Mouse (Mus musculus) hindbrain, embryonic 14.5 days (tissue): ENCODE data around the gene Prrx2. TPM values are rescaled to one million over a fixed set of nuclear protein-coding genes. Genes with fewer than 3 reads are reported as not detected.

Experiments
- ATAC-seq: fragments of 200-750 bp; cut with Nextera tagmentation; 2 replicates; pipeline ENCODE4 v1.8.0; 2017; ENCODE audit warnings: moderate number of reproducible peaks, mild to moderate bottlenecking, moderate TSS enrichment, moderate library complexity; ENCODE audit not compliant: low FRiP score
- DNase-seq: peaks from one replicate; pipeline ENCODE4 v3.0.0-alpha.2; 2015; ENCODE audit warnings: low spot score
- H3K27ac ChIP-seq: fragments of 300-500 bp; sonication (generic); 2 replicates; pipeline ENCODE4 v1.5.1; 2014; ENCODE audit warnings: mild to moderate bottlenecking, moderate library complexity
- H3K27me3 ChIP-seq: fragments of 300-500 bp; sonication (generic); 2 replicates; pipeline ENCODE4 v1.6.1; 2014; ENCODE audit warnings: mild to moderate bottlenecking, low read length, mixed read lengths; ENCODE audit not compliant: control insufficient read depth, insufficient read depth
- H3K36me3 ChIP-seq: fragments of 300-500 bp; sonication (generic); replicated peaks from 2 replicates; pipeline ENCODE4 v1.6.1; 2014; ENCODE audit not compliant: control insufficient read depth, insufficient read depth
- H3K4me1 ChIP-seq: fragments of 300-500 bp; sonication (generic); replicated peaks from 2 replicates; pipeline ENCODE4 v1.6.1; 2014; ENCODE audit warnings: antibody characterized with exemption, low read length, mixed read lengths; ENCODE audit not compliant: control insufficient read depth, insufficient read depth
- H3K4me2 ChIP-seq: fragments of 300-500 bp; sonication (generic); replicated peaks from 2 replicates; pipeline ENCODE4 v1.6.1; 2014; ENCODE audit warnings: mild to moderate bottlenecking, moderate library complexity
- H3K4me3 ChIP-seq: fragments of 300-500 bp; sonication (generic); replicated peaks from 2 replicates; pipeline ENCODE4 v1.5.1; 2014; ENCODE audit warnings: mild to moderate bottlenecking, low read length
- H3K9ac ChIP-seq: fragments of 300-500 bp; sonication (generic); 2 replicates; pipeline ENCODE4 v1.6.1; 2014
- H3K9me3 ChIP-seq: fragments of 300-500 bp; sonication (generic); 2 replicates; pipeline ENCODE4 v1.6.1; 2016; ENCODE audit warnings: low read length; ENCODE audit not compliant: control insufficient read depth
- WGBS: fragments of 180-500 bp; shearing (Covaris S2); extraction: QIAGEN DNeasy Blood & Tissue Kit; methylation state at CpG from one replicate; pipeline ENCODE4 v1.1.7; 2014; 5-methylcytosine and 5-hydroxymethylcytosine counted together
- polyA plus RNA-seq: library from polyadenylated mRNA; unstranded; fragments of >200 nt; fragmentation: Nextera tagmentation; extraction: Ambion mirVana; gene quantifications from 2 replicates; pipeline ENCODE4 v1.2.1, GENCODE M21; 2014

The Prrx2 gene
- polyA plus RNA-seq, 1 experiment from 2014 or later = 3.7 TPM

DNA sequence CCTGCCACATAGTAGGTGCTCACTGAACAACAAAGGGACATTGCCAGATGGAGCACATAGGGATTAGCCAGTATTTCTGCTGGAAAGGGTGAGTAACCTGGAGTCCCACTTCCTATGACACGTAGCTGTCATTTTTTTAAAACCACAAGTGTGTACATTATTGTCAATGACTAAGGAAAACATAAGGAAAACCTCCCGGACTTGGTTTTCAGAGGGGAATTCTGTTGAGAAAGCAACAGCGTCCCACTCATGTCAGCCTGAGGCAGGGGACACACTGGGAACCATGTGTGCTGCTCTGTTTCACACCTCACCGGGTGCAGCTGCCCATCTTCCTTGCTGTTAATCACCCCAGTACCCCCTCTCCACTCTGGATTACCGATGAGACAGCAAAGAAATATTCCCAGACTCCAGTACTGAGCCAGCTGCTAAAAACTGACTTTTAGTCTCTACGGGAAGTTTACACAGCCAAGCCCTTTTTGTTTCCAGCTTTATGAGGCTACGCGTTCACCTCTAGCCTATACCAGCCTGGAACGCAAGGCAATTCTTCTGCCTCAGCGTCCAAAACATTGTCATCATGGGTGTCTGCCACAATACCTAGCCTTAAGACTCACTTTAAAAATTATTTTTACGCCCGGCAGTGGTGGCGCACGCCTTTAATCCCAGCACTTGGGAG, 64.8 kb downstream of the Prrx2 start:
- DNase-seq = no peak
- Histone ChIP-seq H3K9me3 (no peaks in the 10 kb centered on the region), H3K27ac (no peak overlapping the region), H3K4me1 (peaks cover 11% of the 10 kb centered on the region; the same call in 1 of the 2 replicates), H3K4me2 (no peak overlapping the region), H3K36me3 (no peaks in the 10 kb centered on the region), H3K4me3 (no peak overlapping the region), H3K9ac (no peak overlapping the region), H3K27me3 (peaks cover 5% of the 10 kb centered on the region)
- WGBS = 89% methylated on average over 14 of the region's 14 CpGs
- no peak for ATAC-seq

DNA sequence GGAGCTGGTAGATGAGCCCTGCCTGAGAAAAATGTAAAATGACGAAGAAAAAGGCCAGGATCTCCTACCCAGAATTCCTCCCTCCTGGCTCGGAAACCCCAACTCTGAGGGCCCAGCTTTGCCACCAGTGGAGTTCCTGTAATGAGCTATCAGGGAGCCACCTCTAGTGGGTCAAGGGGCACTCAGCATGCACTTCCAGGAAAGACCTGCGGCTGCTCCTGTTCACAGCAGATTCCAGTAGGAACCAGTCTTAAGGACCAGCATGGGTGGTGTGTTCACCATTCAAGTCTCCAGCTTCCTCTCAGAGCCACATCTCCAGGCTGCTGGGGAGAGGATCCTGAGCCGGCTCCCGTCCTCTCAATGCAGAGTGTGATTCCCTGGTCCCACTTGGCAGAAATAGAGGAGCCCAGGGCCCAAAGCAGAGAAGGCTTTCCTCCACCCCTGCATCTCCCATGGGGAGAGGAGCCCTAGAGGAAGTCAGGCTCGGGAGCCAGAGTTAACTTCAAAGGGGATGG, 66.9 kb downstream of the Prrx2 start:
- no peak for DNase-seq
- ATAC-seq = no peak
- no peak overlapping the region for H3K4me3 ChIP-seq
- no peaks in the 10 kb centered on the region for H3K9me3 ChIP-seq
- H3K27ac ChIP-seq = no peak overlapping the region
- H3K4me2 ChIP-seq = peak overlapping the region; percentile 51
- 62% methylated on average over 6 of the region's 6 CpGs for WGBS
- H3K9ac ChIP-seq = no peak overlapping the region
- H3K4me1 ChIP-seq = peaks cover 11% of the 10 kb centered on the region; the same call in 1 of the 2 replicates
- H3K36me3 ChIP-seq = no peaks in the 10 kb centered on the region
- H3K27me3 ChIP-seq = peaks cover 5% of the 10 kb centered on the region

DNA sequence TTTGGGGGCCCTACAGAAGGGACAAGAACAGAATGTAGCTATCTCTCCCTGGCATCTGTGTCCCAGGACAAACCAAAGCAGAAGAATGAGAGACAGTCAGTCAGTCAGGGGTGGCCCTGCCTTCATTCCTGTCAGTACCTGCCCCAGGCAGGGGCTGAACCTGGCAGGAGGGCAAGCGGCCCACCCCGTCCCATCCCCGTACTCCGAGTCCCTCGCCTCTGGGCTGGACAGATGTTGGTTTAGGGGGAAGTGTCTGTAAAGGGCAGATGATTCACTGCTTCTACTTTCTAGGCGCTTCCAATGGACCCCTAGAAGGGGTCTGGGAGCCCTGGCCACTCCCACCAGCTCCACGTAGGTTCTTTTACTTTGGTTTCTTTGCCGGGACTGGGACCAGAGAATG, 67.5 kb downstream of the Prrx2 start:
- H3K27me3 ChIP-seq = peaks cover 5% of the 10 kb centered on the region
- peak overlapping the region; percentile 51 for H3K4me2 ChIP-seq
- ATAC-seq = no peak
- peaks cover 11% of the 10 kb centered on the region; the same call in 1 of the 2 replicates for H3K4me1 ChIP-seq
- no peak for DNase-seq
- 21% methylated on average over 8 of the region's 8 CpGs for WGBS
- no peak overlapping the region for H3K27ac ChIP-seq
- 0 out of 2 replicates have a peak overlapping the region, but pooled peaks have one; percentile 44 for H3K9ac ChIP-seq
- H3K9me3 ChIP-seq = no peaks in the 10 kb centered on the region
- H3K36me3 ChIP-seq = no peaks in the 10 kb centered on the region
- peak overlapping the region; percentile 26 for H3K4me3 ChIP-seq

DNA sequence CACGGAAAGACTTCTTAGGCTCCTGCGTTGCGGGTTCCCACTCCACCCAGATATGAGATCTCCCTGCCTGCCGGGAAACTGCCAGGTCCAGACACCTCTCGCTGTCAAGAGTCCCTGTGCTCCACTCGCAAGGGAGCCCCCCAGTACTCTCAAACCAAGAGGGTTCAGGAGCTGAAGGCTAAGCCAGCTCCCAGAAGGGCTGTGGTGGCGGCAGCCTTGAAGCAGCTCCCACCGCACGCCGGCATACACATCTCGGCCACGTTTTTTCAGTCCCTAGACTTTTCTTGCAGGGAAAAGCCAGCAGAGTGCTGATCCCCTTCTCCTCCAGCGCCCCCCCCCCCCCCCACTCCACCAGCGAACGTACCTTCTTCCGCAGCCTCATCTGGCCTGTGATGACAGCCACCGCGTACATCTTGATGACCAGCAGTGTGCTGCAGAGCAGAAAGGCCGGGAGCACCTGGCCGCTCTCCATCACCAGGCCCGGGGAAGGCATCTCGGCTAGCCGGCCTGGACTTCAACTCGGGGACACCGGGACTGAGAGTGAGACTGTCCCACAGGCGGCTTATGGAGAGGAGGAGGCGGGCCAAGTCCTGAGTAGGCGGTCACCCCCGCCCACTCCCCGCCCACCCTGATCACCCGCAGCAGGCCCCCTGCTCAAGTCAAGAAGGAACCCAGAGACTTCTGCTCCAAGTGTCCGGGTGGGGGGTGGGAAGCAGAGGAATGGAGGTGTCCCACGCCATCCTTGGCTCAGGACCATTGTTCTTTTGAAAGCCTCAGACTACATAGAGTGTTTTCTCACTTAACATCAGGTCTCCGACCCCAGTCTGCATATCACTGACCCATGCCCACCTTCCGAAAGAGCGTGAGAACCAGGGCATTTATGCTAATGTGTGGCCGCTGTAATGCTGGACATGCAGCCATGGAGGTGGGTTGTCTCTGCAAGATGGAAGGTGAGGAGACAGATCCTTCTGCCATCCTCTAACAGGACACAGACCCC, 68.3 kb downstream of the Prrx2 start:
- WGBS = 9% methylated on average over 36 of the region's 37 CpGs
- Histone ChIP-seq H3K4me3 (peak overlapping the region; percentile 26), H3K9me3 (no peaks in the 10 kb centered on the region), H3K4me1 (peaks cover 11% of the 10 kb centered on the region; the same call in 1 of the 2 replicates), H3K4me2 (peak overlapping the region; percentile 51), H3K9ac (peak overlapping the region; percentile 44), H3K27ac (no peak overlapping the region), H3K27me3 (peaks cover 5% of the 10 kb centered on the region), H3K36me3 (no peaks in the 10 kb centered on the region)
- DNase-seq = no peak
- ATAC-seq = no peak

DNA sequence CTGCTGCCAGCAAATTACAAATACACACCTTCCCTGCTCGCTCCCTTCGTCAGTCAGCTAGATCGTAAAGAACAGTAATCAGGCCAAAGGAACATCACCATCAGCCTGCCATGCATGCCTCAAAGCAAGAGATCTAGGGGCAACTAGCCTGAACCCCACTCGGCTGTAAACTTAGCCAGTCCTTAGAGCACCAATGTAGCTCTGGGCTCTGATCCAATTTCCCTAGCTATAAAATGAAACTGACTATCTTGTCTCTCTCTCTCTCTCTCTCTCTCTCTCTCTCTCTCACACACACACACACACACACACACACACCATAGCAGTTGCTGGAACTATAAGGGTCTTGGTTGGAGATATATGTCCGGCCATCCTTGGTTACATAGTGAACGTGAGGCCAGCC, 69.5 kb downstream of the Prrx2 start:
- Histone ChIP-seq H3K36me3 (no peaks in the 10 kb centered on the region), H3K4me3 (no peak overlapping the region), H3K27me3 (peaks cover 5% of the 10 kb centered on the region), H3K27ac (no peak overlapping the region), H3K9me3 (no peaks in the 10 kb centered on the region), H3K4me2 (no peak overlapping the region), H3K9ac (no peak overlapping the region), H3K4me1 (peaks cover 11% of the 10 kb centered on the region; the same call in 1 of the 2 replicates)
- ATAC-seq = no peak
- 88% methylated on average over 6 of the region's 6 CpGs for WGBS
- no peak for DNase-seq

DNA sequence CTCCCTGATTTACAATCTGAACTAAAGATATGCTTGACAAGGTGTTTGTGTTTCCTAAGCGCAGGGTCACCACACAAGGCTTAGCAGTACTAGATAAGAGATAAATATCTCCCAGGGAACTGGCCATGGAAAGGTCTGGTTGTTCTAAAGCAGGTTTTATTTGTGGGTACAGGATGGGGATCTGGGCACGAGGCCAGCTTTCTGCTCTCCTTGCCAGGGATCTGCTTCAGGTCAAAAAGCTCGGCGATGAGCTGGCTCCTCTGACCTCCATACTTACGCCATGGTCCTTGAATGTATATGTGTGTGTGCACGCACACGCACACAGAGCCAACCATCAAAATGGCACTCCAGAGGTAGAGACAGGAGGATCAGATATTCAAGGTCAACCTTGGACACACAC, 70.2 kb downstream of the Prrx2 start:
- Histone ChIP-seq H3K9me3 (no peaks in the 10 kb centered on the region), H3K4me3 (no peak overlapping the region), H3K27me3 (peaks cover 5% of the 10 kb centered on the region), H3K4me2 (no peak overlapping the region), H3K27ac (no peak overlapping the region), H3K9ac (no peak overlapping the region), H3K36me3 (no peaks in the 10 kb centered on the region), H3K4me1 (peaks cover 11% of the 10 kb centered on the region; the same call in 1 of the 2 replicates)
- WGBS = 85% methylated on average over 7 of the region's 7 CpGs
- DNase-seq (no peak), ATAC-seq (no peak)

DNA sequence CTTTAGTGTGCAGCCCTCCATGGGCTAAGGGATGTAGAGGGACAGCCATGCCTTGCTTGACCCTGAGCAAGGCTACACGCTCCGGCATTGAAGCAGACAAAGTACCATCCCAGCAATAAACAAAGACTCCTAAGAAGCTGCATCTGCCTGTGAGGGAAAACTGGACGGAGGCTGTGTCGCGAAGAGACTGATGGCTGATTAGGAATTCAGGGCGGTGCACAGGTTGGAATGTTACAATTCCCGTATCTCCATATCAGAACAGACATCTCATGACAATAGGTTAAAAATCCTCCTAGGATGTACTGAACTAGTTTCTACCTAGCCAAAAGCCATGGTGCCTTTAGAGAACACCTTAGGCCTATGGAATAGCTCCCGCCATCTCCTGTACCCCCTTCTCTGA, 71.1 kb downstream of the Prrx2 start:
- DNase-seq (no peak), ATAC-seq (no peak)
- Histone ChIP-seq H3K4me2 (no peak overlapping the region), H3K4me1 (peaks cover 11% of the 10 kb centered on the region; the same call in 1 of the 2 replicates), H3K27ac (no peak overlapping the region), H3K27me3 (peaks cover 5% of the 10 kb centered on the region), H3K9ac (no peak overlapping the region), H3K36me3 (no peaks in the 10 kb centered on the region), H3K9me3 (no peaks in the 10 kb centered on the region), H3K4me3 (no peak overlapping the region)
- 68% methylated on average over 8 of the region's 8 CpGs for WGBS

DNA sequence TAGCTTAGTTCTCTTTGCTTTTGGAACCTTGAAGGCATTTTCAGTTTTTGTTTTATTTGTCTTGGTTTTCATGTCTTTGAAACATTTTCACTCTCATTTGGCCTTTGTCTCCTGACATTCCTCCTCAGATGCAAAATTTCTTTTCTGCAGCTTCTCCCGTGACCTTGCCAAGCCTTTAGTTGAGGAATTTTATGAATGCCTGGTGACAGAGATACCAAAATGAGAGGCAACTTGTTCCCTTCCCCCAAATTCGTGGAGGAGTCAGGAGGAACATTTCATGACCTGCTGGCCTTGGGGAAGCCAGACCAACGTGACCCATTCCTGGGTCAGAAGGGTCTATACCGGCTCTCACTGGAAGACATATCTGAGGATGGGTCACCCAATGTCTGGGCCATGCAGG, 71.9 kb downstream of the Prrx2 start:
- H3K4me3 ChIP-seq = no peak overlapping the region
- H3K9ac ChIP-seq = no peak overlapping the region
- H3K4me2 ChIP-seq = no peak overlapping the region
- ATAC-seq (no peak), DNase-seq (no peak)
- 70% methylated on average over 4 of the region's 4 CpGs for WGBS
- H3K36me3 ChIP-seq = no peaks in the 10 kb centered on the region
- peaks cover 5% of the 10 kb centered on the region for H3K27me3 ChIP-seq
- H3K9me3 ChIP-seq = no peaks in the 10 kb centered on the region
- H3K27ac ChIP-seq = no peak overlapping the region
- peaks cover 11% of the 10 kb centered on the region; the same call in 1 of the 2 replicates for H3K4me1 ChIP-seq

DNA sequence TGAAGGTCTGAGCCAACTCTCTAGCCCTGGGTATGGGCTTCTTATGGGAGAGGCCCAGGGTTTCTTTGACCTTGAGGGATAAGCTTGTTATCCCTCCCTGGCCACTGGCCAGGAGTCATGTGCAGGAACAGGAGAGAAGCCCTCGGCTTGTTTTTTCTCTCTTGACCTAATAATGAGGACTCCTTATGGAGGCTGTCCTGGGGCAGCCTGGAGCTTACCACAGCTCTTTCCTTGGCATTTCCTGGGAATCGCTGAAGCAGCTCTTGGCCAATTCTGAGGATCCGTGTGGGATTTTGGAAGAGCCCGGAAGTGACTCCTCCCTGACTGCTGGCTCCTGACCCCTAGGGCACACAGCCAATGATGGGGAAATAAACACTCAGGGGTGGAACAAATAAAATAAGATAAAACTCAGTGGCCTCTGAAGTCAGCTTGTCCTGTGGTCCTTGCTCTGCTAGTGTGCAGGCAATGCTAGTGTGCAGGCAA, 77.6 kb downstream of the Prrx2 start:
- H3K9me3 ChIP-seq = no peaks in the 10 kb centered on the region
- WGBS = 59% methylated on average over 4 of the region's 4 CpGs
- H3K9ac ChIP-seq = no peak overlapping the region
- no peak overlapping the region for H3K4me2 ChIP-seq
- no peak overlapping the region for H3K4me3 ChIP-seq
- no peaks in the 10 kb centered on the region for H3K27me3 ChIP-seq
- H3K36me3 ChIP-seq = no peaks in the 10 kb centered on the region
- DNase-seq = no peak
- ATAC-seq = no peak
- no peak overlapping the region for H3K27ac ChIP-seq
- no peaks in the 10 kb centered on the region for H3K4me1 ChIP-seq
